Mouse (Mus musculus) embryonic fibroblast, embryonic 13.5 days (primary cell): ENCODE measurements around the gene Apoa1. TPM values are rescaled to one million over a fixed set of nuclear protein-coding genes. Genes with fewer than 3 reads are reported as not detected.

Source experiments
- H3K27ac ChIP-seq: 2 replicates; pipeline ENCODE4 v1.5.1; 2012; ENCODE audit warnings: low read length, control low read depth, inconsistent platforms; ENCODE audit not compliant: insufficient read depth
- H3K4me1 ChIP-seq: 2 replicates; pipeline ENCODE4 v1.6.1; 2011; ENCODE audit warnings: low read length; ENCODE audit not compliant: control insufficient read depth, insufficient read depth
- H3K4me3 ChIP-seq: 2 replicates; pipeline ENCODE4 v1.5.1; 2011; ENCODE audit warnings: mild to moderate bottlenecking, control low read depth, low read length; ENCODE audit not compliant: insufficient read depth
- CTCF ChIP-seq: IDR thresholded peaks from 2 replicates; pipeline ENCODE4 v1.5.1; 2011; ENCODE audit warnings: mild to moderate bottlenecking, control low read depth, low read length, moderate library complexity, borderline replicate concordance; ENCODE audit not compliant: insufficient read depth
- POLR2A ChIP-seq: IDR thresholded peaks from 2 replicates; pipeline ENCODE4 v1.6.1; 2011; ENCODE audit warnings: low read depth, mild to moderate bottlenecking, control low read depth, low read length, moderate library complexity
- polyA plus RNA-seq: library from polyadenylated mRNA; stranded (reverse); fragments of >200 nt; gene quantifications from 2 replicates; pipeline ENCODE4 v1.2.4, GENCODE M21; 2011; ENCODE audit warnings: low read depth; ENCODE audit not compliant: missing spikeins, insufficient read length

Gene Apoa1
- polyA plus RNA-seq, 1 experiment, result not detected

DNA sequence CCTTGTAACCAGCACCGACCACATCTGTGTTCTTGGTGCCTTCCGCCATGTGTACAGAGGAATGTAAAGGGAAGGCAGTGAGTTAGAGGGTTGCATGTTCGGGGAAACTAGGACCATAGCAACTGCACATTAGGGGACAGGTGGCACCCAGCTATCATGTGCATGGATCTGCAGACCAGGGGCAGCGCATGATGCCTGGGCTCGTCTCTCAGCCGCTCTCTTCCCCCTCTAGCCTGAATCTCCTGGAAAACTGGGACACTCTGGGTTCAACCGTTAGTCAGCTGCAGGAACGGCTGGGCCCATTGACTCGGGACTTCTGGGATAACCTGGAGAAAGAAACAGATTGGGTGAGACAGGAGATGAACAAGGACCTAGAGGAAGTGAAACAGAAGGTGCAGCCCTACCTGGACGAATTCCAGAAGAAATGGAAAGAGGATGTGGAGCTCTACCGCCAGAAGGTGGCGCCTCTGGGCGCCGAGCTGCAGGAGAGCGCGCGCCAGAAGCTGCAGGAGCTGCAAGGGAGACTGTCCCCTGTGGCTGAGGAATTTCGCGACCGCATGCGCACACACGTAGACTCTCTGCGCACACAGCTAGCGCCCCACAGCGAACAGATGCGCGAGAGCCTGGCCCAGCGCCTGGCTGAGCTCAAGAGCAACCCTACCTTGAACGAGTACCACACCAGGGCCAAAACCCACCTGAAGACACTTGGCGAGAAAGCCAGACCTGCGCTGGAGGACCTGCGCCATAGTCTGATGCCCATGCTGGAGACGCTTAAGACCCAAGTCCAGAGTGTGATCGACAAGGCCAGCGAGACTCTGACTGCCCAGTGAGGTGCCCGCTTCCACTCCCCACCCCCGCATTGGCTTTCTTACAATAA is 1.4 kb downstream of the Apoa1 start:
- Histone ChIP-seq H3K4me1 (no peaks in the 10 kb centered on the region), H3K27ac (no peak overlapping the region), H3K4me3 (peak overlapping the region; percentile 30)
- TF ChIP-seq POLR2A, result no peak
- peak; percentile 51; the same call in 1 of the 2 replicates for TF ChIP-seq CTCF

- H3K4me1 ChIP-seq, result no peaks in the 10 kb centered on the region
- H3K27ac ChIP-seq, result no peak overlapping the region
- TF ChIP-seq POLR2A (no peak), CTCF (no peak)
- peak overlapping the region; percentile 30 for H3K4me3 ChIP-seq
Observed at GRCm38 (mm10) chr9:46230450-46230975, 2.1 kb downstream of the Apoa1 start.

GRCm38 (mm10) chr9:46235196-46235595 is 6.8 kb downstream of the Apoa1 start:
- TF ChIP-seq CTCF (no peak), POLR2A (no peak)
- H3K27ac ChIP-seq, result no peak overlapping the region
- no peak overlapping the region for H3K4me3 ChIP-seq
- no peaks in the 10 kb centered on the region for H3K4me1 ChIP-seq

DNA sequence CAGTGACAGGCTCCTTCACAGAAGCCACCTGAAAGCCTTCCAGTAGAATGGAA is 7.0 kb downstream of the Apoa1 start, which contains the start of gene Apoc3:
Gene Apoc3 (minus strand): TSS at position 41 of the 53 bp plus-strand sequence.
- Histone ChIP-seq H3K4me3 (no peak within 1 kb of the TSS), H3K27ac (no peak within 1 kb of the TSS), H3K4me1 (no peaks in the 10 kb centered on the region)
- no peak for TF ChIP-seq CTCF
- TF ChIP-seq POLR2A, result no peak

DNA sequence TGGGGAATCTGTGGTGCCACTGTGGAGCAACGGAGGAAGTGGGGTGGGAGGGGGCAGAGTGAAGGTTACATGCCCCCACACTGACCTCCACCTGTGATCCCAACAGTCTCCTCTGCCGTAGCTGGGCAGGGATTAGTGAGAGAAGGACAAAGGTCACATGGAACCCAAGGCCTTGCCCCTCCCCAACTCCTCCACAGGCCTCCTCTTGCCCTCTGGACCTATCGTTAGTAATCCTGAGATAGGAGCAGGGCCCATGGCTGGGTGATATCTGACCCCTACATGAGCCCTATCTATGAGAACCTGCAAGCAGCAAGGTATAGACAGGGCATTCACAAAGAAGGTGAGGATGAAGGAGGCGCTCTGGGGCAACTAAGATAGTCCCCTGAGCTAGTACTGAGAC is 7.3 kb downstream of the Apoa1 start:
- no peak overlapping the region for H3K4me3 ChIP-seq
- no peak overlapping the region for H3K27ac ChIP-seq
- TF ChIP-seq CTCF, result no peak
- TF ChIP-seq POLR2A, result no peak
- no peaks in the 10 kb centered on the region for H3K4me1 ChIP-seq

- no peak for TF ChIP-seq CTCF
- TF ChIP-seq POLR2A, result no peak
- H3K4me3 ChIP-seq, result no peak overlapping the region
- no peak overlapping the region for H3K27ac ChIP-seq
- no peaks in the 10 kb centered on the region for H3K4me1 ChIP-seq
Observed at GRCm38 (mm10) chr9:46238850-46239249, 10.5 kb downstream of the Apoa1 start.

- Histone ChIP-seq H3K4me3 (no peak within 1 kb of the TSS), H3K4me1 (no peaks in the 10 kb centered on the region), H3K27ac (no peak within 1 kb of the TSS)
- no peak for TF ChIP-seq POLR2A
- no peak for TF ChIP-seq CTCF
Observed at GRCm38 (mm10) chr9:46240526-46241153, 12.3 kb downstream of the Apoa1 start, which contains the start of gene Apoa4. Gene Apoa4, plus strand, starts transcription at chr9:46240696.

DNA sequence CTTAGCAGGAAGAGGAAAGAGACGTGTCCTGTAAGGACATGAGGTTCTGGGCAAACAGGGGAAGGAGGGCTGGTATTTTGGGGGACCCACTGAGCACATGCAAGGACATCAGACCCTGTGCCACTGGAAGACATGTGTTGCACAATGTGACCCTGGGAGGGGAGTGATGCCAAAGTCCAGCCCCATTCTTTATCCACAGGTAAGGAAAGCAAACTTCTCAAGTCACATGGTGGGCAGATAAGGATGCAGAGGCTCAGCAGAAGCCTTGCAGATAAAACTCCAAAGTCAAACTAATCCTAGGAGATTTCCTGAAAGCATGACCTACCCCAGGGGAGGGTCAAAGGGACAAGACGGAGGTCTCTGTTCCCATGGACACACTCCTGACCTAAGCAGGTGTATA is 13.4 kb downstream of the Apoa1 start:
- Histone ChIP-seq H3K27ac (no peak overlapping the region), H3K4me1 (no peaks in the 10 kb centered on the region), H3K4me3 (no peak overlapping the region)
- TF ChIP-seq POLR2A, result no peak

DNA sequence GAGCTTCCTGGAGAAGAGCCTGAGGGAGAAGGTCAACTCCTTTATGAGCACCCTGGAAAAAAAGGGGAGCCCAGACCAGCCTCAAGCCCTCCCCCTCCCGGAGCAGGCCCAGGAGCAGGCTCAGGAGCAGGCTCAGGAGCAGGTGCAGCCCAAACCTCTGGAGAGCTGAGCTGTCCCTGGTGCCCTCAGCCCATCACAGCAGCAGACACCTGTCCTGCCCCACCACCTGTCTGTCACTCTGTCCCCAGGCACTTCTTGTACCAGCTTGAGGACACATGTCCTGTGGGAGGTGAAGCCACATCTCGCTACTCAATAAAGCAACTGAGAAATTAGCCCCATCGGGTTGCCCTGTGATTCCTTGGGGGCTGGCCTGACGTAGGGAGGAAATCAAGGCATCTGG is 14.7 kb downstream of the Apoa1 start:
- Histone ChIP-seq H3K4me3 (no peak overlapping the region), H3K27ac (no peak overlapping the region), H3K4me1 (no peaks in the 10 kb centered on the region)
- TF ChIP-seq CTCF (no peak), POLR2A (no peak)

DNA sequence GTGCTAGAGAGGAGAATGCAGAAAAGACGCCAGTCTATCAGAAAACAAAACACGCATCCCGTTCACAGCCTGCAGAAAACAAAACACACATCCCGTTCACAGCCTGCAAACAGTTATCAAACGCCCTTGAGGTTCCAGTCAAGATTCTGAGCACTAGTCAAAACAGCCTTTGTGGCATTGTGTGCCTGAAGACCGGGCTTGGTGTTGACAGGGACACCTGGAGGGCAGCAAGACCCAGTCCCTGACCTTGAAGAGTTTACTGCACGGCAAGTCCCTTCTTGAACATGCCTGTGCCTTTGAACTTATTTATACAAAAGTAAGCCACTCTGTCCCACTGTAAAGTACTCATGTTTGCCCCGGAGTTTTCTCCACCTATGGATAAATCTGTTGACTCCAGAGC is 15.2 kb downstream of the Apoa1 start:
- Histone ChIP-seq H3K4me3 (no peak overlapping the region), H3K27ac (no peak overlapping the region), H3K4me1 (no peaks in the 10 kb centered on the region)
- TF ChIP-seq POLR2A (no peak), CTCF (no peak)
